Mouse (Mus musculus) neural tube, postnatal 0 days (tissue): Measurements from ENCODE around the gene Gm3411. TPM values are rescaled to one million over a fixed set of nuclear protein-coding genes. Genes with fewer than 3 reads are reported as not detected.

Source experiments
- polyA plus RNA-seq: library from polyadenylated mRNA; unstranded; fragments of >200 nt; fragmentation: Nextera tagmentation; extraction: Ambion mirVana; gene quantifications from 2 replicates; pipeline ENCODE4 v1.2.1, GENCODE M21; 2015

Gm3411 gene
- polyA plus RNA-seq: 7.1 and 8.2 TPM in 2 replicates

GRCm38 (mm10) chr14:6286931-6287715 is at the start of gene Gm3411:
Gm3411 (minus strand) TSS chr14:6287250.

DNA sequence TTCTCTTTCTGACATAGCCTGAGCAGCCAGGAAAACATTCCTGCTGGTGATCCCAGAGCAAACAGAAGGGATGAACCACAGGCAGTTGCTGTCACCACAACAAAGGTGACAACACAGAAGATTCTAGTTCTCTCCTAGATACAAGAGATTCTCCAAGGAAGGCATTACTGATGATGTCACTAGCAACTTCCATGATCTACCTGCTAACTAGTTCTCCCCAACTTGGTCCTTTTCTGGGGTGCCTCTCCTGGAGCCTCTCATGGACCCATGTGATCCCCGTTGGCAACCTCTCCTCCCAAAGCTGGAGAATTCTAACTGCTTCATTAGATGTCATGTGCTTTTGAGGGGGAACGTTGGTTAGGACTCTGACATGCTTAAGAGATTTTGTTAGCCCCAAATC is 17.7 kb upstream of the Gm3411 start, which contains the start of gene Gm21103:
Gene Gm21103 (minus strand): TSS at position 101 of the 400 bp plus-strand sequence.

GRCm38 (mm10) chr14:6219192-6219591 is 67.9 kb downstream of the Gm3411 start, which contains the start of gene Gm21560:
Gm21560 (minus strand) TSS chr14:6219292.

Other genes starting within 250 kb of the Gm3411 start
- not detected in 2 replicates for gene Gm6337, start 229.0 kb downstream of the Gm3411 start, polyA plus RNA-seq
- 3.9 and 5.9 TPM in 2 replicates for gene Gm8206, start 193.3 kb downstream of the Gm3411 start, polyA plus RNA-seq
- 3.4 and 3.6 TPM in 2 replicates for gene Gm3468, start 178.6 kb downstream of the Gm3411 start, polyA plus RNA-seq
- not detected in 2 replicates for gene Gm3476, start 161.4 kb downstream of the Gm3411 start, polyA plus RNA-seq
- gene Gm21560, start 68.0 kb downstream of the Gm3411 start, polyA plus RNA-seq: not detected in 2 replicates
- not detected in 2 replicates for gene Gm21103, start 17.6 kb upstream of the Gm3411 start, polyA plus RNA-seq
- not detected in 2 replicates for gene Gm3618, start 56.4 kb upstream of the Gm3411 start, polyA plus RNA-seq
- gene Gm16440, start 103.1 kb upstream of the Gm3411 start, polyA plus RNA-seq: not detected in 2 replicates
- gene Gm3591, start 125.2 kb upstream of the Gm3411 start, polyA plus RNA-seq: 4.2 and 7.7 TPM in 2 replicates
- not detected in 2 replicates for gene Gm3594, start 157.4 kb upstream of the Gm3411 start, polyA plus RNA-seq